Mouse (Mus musculus): ENCODE measurements around the gene Leo1. TPM values are rescaled to one million over a fixed set of nuclear protein-coding genes. Genes with fewer than 3 reads are reported as not detected.
A peak's percentile ranks its signal among the peaks of the same experiment; 100 is the strongest.

Gene Leo1
- total and polyA plus RNA-seq, 3 experiments: 3.0 to 20.4 (median 12.4) TPM

GRCm38 (mm10) chr9:75463050-75463660 is 21.8 kb downstream of the Leo1 start:
- Histone ChIP-seq H3K27me3 (ENCODE audit: control insufficient read depth, insufficient read depth, low read length) (no peaks in the 10 kb centered on the region), H3K36me3 (ENCODE audit: control insufficient read depth, insufficient read depth, low read length) (peaks cover 3% of the 10 kb centered on the region; the same call in 1 of the 2 replicates), H3K4me3 (no peak overlapping the region), H3K9ac (ENCODE audit: low read depth, low read length) (no peak overlapping the region), H3K79me2 (replicated peaks; ENCODE audit: control insufficient read depth, insufficient read depth, low read length) (no peaks in the 10 kb centered on the region), H3K27ac (no peak overlapping the region; the same call in 1 of the 2 replicates), H3K4me1 (ENCODE audit: control insufficient read depth, insufficient read depth, low read length) (peaks cover 5% of the 10 kb centered on the region; the same call in 1 of the 2 replicates)
- intact Hi-C loops (cut with DNase I): no loop called here
- no peak for DNase-seq
- WGBS: 67% methylated on average over 8 of the region's 8 CpGs
- TF ChIP-seq CTCF (IDR thresholded peaks at IDR 0.05) (no peak), POLR2A (IDR thresholded peaks at IDR 0.05; ENCODE audit: insufficient read depth, low read depth, low read length) (no peak), EP300 (IDR thresholded peaks at IDR 0.05; ENCODE audit: insufficient read depth, low read depth, low read length) (no peak)

GRCm38 (mm10) chr9:75465856-75466255 is 24.5 kb downstream of the Leo1 start:
- no peak overlapping the region for H3K27ac ChIP-seq

GRCm38 (mm10) chr9:75466641-75467040 is 25.3 kb downstream of the Leo1 start:
- Histone ChIP-seq H3K27ac (no peak overlapping the region), H3K9ac (ENCODE audit: low read depth, low read length) (no peak overlapping the region), H3K79me2 (replicated peaks; ENCODE audit: control insufficient read depth, insufficient read depth, low read length) (no peaks in the 10 kb centered on the region), H3K4me3 (no peak overlapping the region), H3K36me3 (ENCODE audit: control insufficient read depth, insufficient read depth, low read length) (peaks cover 3% of the 10 kb centered on the region; the same call in 1 of the 2 replicates), H3K27me3 (ENCODE audit: control insufficient read depth, insufficient read depth, low read length) (no peaks in the 10 kb centered on the region), H3K4me1 (ENCODE audit: control insufficient read depth, insufficient read depth, low read length) (peaks cover 5% of the 10 kb centered on the region; the same call in 1 of the 2 replicates)
- TF ChIP-seq CTCF (IDR thresholded peaks at IDR 0.05) (peak; percentile 62), POLR2A (IDR thresholded peaks at IDR 0.05; ENCODE audit: insufficient read depth, low read depth, low read length) (no peak)
- intact Hi-C loops (cut with DNase I): no loop called here
- DNase-seq: no peak
- WGBS: 67% methylated on average over 4 of the region's 4 CpGs

More at GRCm38 (mm10) chr9:75465856-75466255, 24.5 kb downstream of the Leo1 start:
- H3K9ac ChIP-seq (ENCODE audit: low read depth, low read length): no peak overlapping the region
- no peaks in the 10 kb centered on the region for H3K27me3 ChIP-seq (ENCODE audit: control insufficient read depth, insufficient read depth, low read length)
- H3K4me3 ChIP-seq: no peak overlapping the region
- peaks cover 5% of the 10 kb centered on the region; the same call in 1 of the 2 replicates for H3K4me1 ChIP-seq (ENCODE audit: control insufficient read depth, insufficient read depth, low read length)
- H3K36me3 ChIP-seq (ENCODE audit: control insufficient read depth, insufficient read depth, low read length): peaks cover 3% of the 10 kb centered on the region; the same call in 1 of the 2 replicates
- intact Hi-C loops (cut with DNase I): no loop called here
- 45% methylated on average over 9 of the region's 9 CpGs for WGBS
- DNase-seq: no peak
- H3K79me2 ChIP-seq (replicated peaks; ENCODE audit: control insufficient read depth, insufficient read depth, low read length): no peaks in the 10 kb centered on the region
- no peak for TF ChIP-seq EP300 (IDR thresholded peaks at IDR 0.05; ENCODE audit: insufficient read depth, low read depth, low read length)
- TF ChIP-seq POLR2A (IDR thresholded peaks at IDR 0.05; ENCODE audit: insufficient read depth, low read depth, low read length): no peak

- intact Hi-C loops (cut with DNase I): no loop called here
- Histone ChIP-seq H3K27me3 (ENCODE audit: control insufficient read depth, insufficient read depth, low read length) (no peaks in the 10 kb centered on the region), H3K79me2 (replicated peaks; ENCODE audit: control insufficient read depth, insufficient read depth, low read length) (no peaks in the 10 kb centered on the region), H3K4me1 (ENCODE audit: control insufficient read depth, insufficient read depth, low read length) (peaks cover 5% of the 10 kb centered on the region; the same call in 1 of the 2 replicates), H3K9ac (ENCODE audit: low read depth, low read length) (no peak overlapping the region), H3K36me3 (ENCODE audit: control insufficient read depth, insufficient read depth, low read length) (peaks cover 3% of the 10 kb centered on the region; the same call in 1 of the 2 replicates), H3K4me3 (no peak overlapping the region), H3K27ac (no peak overlapping the region)
- TF ChIP-seq CTCF (IDR thresholded peaks at IDR 0.05): peak; percentile 32
- TF ChIP-seq EP300 (IDR thresholded peaks at IDR 0.05; ENCODE audit: insufficient read depth, low read depth, low read length): no peak
- WGBS: 96% methylated on average over 3 of the region's 3 CpGs
- no peak for DNase-seq
These were observed 26.3 kb downstream of the Leo1 start for GRCm38 (mm10) chr9:75467581-75467980.

- Histone ChIP-seq H3K36me3 (ENCODE audit: control insufficient read depth, insufficient read depth, low read length) (peaks cover 3% of the 10 kb centered on the region; the same call in 1 of the 2 replicates), H3K27ac (no peak overlapping the region), H3K4me3 (no peak overlapping the region), H3K9ac (ENCODE audit: low read depth, low read length) (no peak overlapping the region), H3K4me1 (ENCODE audit: control insufficient read depth, insufficient read depth, low read length) (peaks cover 4% of the 10 kb centered on the region; the same call in 1 of the 2 replicates), H3K27me3 (ENCODE audit: control insufficient read depth, insufficient read depth, low read length) (no peaks in the 10 kb centered on the region), H3K79me2 (replicated peaks; ENCODE audit: control insufficient read depth, insufficient read depth, low read length) (no peaks in the 10 kb centered on the region)
- intact Hi-C loops (cut with DNase I): no loop called here
- TF ChIP-seq POLR2A (IDR thresholded peaks at IDR 0.05; ENCODE audit: insufficient read depth, low read depth, low read length) (no peak), EP300 (IDR thresholded peaks at IDR 0.05; ENCODE audit: insufficient read depth, low read depth, low read length) (no peak), CTCF (IDR thresholded peaks at IDR 0.05) (peak; percentile 15; the same call in 1 of the 2 replicates)
- WGBS: 80% methylated on average over 14 of the region's 14 CpGs
- no peak for DNase-seq
These were observed 27.0 kb downstream of the Leo1 start for GRCm38 (mm10) chr9:75468297-75468696.

GRCm38 (mm10) chr9:75477212-75477611 is 35.9 kb downstream of the Leo1 start:
- Histone ChIP-seq H3K36me3 (ENCODE audit: control insufficient read depth, insufficient read depth, low read length) (no peaks in the 10 kb centered on the region), H3K9ac (ENCODE audit: low read depth, low read length) (no peak overlapping the region), H3K27ac (no peak overlapping the region), H3K79me2 (replicated peaks; ENCODE audit: control insufficient read depth, insufficient read depth, low read length) (no peaks in the 10 kb centered on the region), H3K4me1 (ENCODE audit: control insufficient read depth, insufficient read depth, low read length) (no peaks in the 10 kb centered on the region), H3K27me3 (ENCODE audit: control insufficient read depth, insufficient read depth, low read length) (no peaks in the 10 kb centered on the region), H3K4me3 (no peak overlapping the region)
- DNase-seq: no peak
- TF ChIP-seq CTCF (IDR thresholded peaks at IDR 0.05) (no peak), POLR2A (IDR thresholded peaks at IDR 0.05; ENCODE audit: insufficient read depth, low read depth, low read length) (no peak), EP300 (IDR thresholded peaks at IDR 0.05; ENCODE audit: insufficient read depth, low read depth, low read length) (no peak)
- intact Hi-C loops (cut with DNase I): no loop called here
- 72% methylated on average over 3 of the region's 3 CpGs for WGBS

Data from heart, adult 2 months (tissue).